Mouse (Mus musculus): ENCODE measurements around the gene Cdk10. TPM values are rescaled to one million over a fixed set of nuclear protein-coding genes. Genes with fewer than 3 reads are reported as not detected.

Gene Cdk10
- polyA plus RNA-seq, 3 experiments from 2014 or later = 16.4 to 29.7 (median 24.3) TPM

DNA sequence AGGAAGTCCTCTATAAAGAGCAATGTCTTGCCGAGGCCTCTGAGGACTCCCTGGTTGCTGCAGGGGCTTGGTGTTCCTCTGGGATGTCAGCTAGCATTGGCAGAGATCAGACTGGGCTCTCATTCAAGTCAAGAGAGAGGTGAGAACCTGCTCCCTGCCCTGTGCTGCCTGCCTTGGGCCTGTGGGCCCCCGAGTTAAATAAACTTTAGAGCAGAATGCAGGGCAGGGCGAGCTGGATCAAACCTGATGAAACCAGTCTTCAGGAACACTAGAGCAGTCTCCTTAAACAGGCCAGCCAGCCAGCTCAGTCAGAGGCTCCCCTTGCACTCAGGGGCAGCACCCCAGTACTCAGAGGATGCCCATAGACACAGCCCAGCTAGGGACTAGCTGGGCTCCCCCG is 47.3 kb downstream of the Cdk10 start:
- ATAC-seq = no peak

DNA sequence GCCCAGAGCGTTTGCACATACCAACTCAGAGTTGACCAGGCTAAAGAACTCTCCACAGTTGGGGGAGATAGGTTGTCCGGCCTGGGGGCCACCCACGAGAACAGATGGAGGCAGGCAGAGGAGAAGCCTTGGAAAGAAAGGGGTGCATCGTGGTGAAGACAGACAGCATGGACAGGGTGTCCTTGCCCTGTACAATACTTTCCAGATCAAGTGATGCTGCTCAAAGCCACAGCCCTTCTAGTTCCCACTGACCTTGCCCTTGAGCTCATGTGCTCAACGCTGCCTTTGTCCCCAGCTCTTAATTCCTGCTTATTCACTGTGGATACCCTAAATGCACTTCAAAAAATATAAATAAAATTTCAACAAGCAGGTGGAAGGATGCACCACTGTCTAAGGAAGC is 49.8 kb downstream of the Cdk10 start:
- no peak for ATAC-seq

DNA sequence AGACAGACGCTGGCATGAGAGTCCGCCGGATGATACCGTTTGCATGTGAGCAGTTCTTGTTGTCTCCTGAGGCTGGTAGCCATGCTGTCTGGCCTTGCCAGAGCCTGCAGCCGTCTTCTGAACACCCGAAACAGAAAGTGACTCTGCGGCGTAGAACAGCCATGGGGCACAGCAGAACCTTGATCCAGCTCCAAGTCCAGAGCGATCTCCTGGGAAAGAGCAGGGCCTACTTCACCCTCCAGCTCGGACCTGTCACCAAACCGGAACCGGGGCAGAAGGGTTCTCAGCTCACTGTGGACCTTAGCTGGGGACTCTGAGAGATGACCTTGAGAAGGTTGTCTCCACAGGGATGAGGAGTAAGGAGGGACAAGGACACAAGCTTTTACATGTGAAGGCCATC is 50.5 kb downstream of the Cdk10 start:
- ATAC-seq = no peak

DNA sequence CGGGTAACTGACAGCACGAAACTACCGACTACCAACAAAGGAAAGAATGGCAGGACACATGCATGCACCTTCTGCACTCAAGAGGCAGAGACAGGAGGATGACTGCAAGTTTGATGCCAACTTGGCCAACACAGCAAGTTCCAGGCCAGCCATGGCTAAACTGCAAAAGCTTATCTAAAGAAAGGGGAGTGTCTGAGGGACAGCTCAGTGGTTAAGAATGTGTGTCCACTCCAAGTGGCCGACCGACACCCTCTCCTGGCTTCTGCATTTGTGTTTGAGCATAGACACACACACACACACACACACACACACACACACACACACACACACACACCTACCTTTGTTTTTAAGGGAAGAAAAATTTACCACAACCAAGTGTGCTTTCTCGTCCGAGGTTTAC is 53.8 kb downstream of the Cdk10 start:
- ATAC-seq = no peak

DNA sequence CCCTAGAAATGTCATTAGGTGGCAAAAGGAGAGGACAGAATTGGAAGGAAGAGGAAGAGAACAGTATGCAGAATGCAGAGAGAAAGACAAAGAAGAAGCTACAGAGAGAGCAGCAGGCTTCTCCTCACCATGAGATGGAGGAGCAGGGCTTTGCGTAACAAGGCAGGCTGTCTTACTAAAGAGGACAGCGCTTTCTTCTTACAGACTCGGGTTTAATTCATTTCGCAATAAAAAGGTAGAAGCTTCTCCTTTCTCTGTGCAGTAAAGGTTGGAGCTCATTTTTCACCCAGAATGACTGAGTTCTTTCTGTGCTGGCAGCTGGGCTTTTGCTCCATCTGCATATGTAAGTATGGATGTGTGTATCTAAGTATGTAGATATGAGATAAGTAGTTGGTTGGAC is 55.2 kb downstream of the Cdk10 start:
- no peak for ATAC-seq

DNA sequence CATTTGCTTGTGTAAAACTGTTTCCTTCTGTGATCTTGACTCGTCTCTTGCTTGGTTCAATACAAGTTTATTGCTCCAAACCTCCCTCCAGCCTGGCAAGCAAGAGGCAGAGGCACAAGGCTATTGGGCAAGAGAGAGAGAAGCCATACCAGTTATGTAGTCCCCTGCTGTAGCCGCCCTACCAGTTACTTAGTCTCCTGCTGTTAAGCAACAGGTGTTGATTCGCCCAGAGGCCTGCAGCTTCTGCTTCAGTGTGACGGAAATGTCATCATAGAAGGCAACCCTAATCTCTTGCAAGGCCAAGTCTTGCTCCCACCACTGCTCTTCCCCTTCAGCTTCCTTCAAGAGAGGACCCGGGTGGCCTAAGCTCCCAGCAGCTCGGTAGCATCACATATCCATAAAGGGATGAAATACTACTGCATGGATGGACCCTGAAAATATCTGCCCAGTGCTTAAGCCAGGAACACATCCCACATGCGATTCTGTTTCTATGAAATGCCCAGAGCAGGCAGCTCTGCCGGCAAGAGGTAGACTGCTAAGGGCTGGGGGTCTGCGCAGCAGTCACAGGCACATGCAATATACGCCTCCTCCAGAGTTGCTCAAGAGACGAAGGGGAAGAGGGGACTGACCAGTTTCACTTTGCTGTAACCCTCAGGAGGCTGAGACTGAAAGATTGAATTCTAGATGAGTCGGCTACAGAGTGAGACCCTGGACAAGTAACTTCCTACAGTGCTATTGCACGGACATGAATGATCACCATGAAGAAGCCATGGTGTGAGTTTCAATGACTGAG is 55.9 kb downstream of the Cdk10 start:
- ATAC-seq = no peak

Other genes starting within 250 kb of the Cdk10 start
- 100 to 1,000 TPM in 1 of 3 experiments, 10 to 100 TPM in 2; 54.0 to 105 (median 84.1) TPM for gene Ankrd11, start 182.6 kb upstream of the Cdk10 start, polyA plus RNA-seq (2017; shearing (Covaris generic))
- gene Spg7, start 161.9 kb upstream of the Cdk10 start, polyA plus RNA-seq (2017; shearing (Covaris generic)) = 10 to 100 TPM; 16.5 to 35.2 (median 19.0) TPM
- gene Rpl13, start 122.5 kb upstream of the Cdk10 start, polyA plus RNA-seq (2017; shearing (Covaris generic)) = 1,000 to 10,000 TPM; 1,514 to 2,679 (median 2,672) TPM
- gene Cpne7, start 107.5 kb upstream of the Cdk10 start, polyA plus RNA-seq (2017; shearing (Covaris generic)) = 10 to 100 TPM in 1 of 3 experiments, 1 to 10 TPM in 2; 1.2 to 13.6 (median 6.6) TPM
- under 1 TPM in 1 of 3 experiments, not detected in 2; 0.20 TPM for gene Sult5a1, start 66.5 kb upstream of the Cdk10 start, polyA plus RNA-seq (2017; shearing (Covaris generic))
- gene Dpep1, start 38.6 kb upstream of the Cdk10 start, polyA plus RNA-seq (2017; shearing (Covaris generic)) = not detected
- 100 to 1,000 TPM; 110 to 199 (median 154) TPM for gene Chmp1a, start 12.1 kb upstream of the Cdk10 start, polyA plus RNA-seq (2017; shearing (Covaris generic))
- gene Spata33, start 12.0 kb upstream of the Cdk10 start, polyA plus RNA-seq (2017; shearing (Covaris generic)) = not detected
- gene Spata2l, start 11.4 kb downstream of the Cdk10 start, polyA plus RNA-seq (2017; shearing (Covaris generic)) = 1 to 10 TPM; 6.3 to 7.7 (median 6.5) TPM
- 1 to 10 TPM; 4.2 to 5.1 (median 5.1) TPM for gene Zfp276, start 29.4 kb downstream of the Cdk10 start, polyA plus RNA-seq (2017; shearing (Covaris generic))
- gene Vps9d1, start 29.5 kb downstream of the Cdk10 start, polyA plus RNA-seq (2017; shearing (Covaris generic)) = 10 to 100 TPM in 1 of 3 experiments, 1 to 10 TPM in 2; 7.3 to 12.9 (median 7.4) TPM
- gene Fanca, start 93.7 kb downstream of the Cdk10 start, polyA plus RNA-seq (2017; shearing (Covaris generic)) = 1 to 10 TPM; 5.1 to 9.2 (median 5.2) TPM
- gene Spire2, start 107.9 kb downstream of the Cdk10 start, polyA plus RNA-seq (2017; shearing (Covaris generic)) = not detected
- gene Tcf25, start 148.9 kb downstream of the Cdk10 start, polyA plus RNA-seq (2017; shearing (Covaris generic)) = 100 to 1,000 TPM in 1 of 3 experiments, 10 to 100 TPM in 2; 74.2 to 106 (median 94.3) TPM
- not detected for gene Mc1r, start 182.3 kb downstream of the Cdk10 start, polyA plus RNA-seq (2017; shearing (Covaris generic))
- gene Tubb3, start 186.6 kb downstream of the Cdk10 start, polyA plus RNA-seq (2017; shearing (Covaris generic)) = 1 to 10 TPM in 1 of 3 experiments, under 1 TPM in 1, not detected in 1; 0.30 to 2.0 TPM
- gene Def8, start 198.7 kb downstream of the Cdk10 start, polyA plus RNA-seq (2017; shearing (Covaris generic)) = 1 to 10 TPM; 7.7 to 7.9 (median 7.8) TPM

Data from inflammation-experienced regulatory T-cells, adult 6 months (primary cell).